Comparison of ENCODE assay signal across 1 mouse cellular context in the genomic region with DNA sequence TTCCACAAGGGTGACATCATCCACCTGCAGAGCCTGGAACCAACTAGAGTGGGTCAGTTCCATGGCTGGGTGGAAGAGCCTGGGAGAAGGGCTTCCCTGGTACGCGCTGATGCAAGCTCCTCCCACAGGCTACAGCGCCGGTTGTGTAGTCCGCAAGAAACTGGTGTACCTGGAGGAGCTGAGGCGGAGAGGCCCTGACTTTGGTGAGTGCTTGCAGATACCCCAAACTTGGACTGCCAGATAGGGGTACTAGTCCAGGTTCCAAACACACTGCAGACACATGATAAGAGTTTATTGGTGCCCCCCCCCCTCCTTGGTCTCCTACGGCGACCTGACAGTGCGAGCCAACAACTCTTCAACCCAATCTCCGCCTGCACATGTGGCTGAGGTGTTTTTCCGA.
A peak's percentile ranks its signal among the peaks of the same experiment; 100 is the strongest.
TF ChIP-seq lines count a peak whose summit lies in the region.

No protein-coding gene starts in this region.

TF ChIP-seq in MEL, 35 proteins besides CTCF, POLR2A, EP300 and RAD21 (continued from another document):
- TF ChIP-seq ETS1 (IDR thresholded peaks at IDR 0.05; ENCODE audit: low read depth, low read length), result no peak
- TF ChIP-seq HCFC1 (IDR thresholded peaks at IDR 0.05; ENCODE audit: low read depth, low read length), result no peak
- TF ChIP-seq MAX (IDR thresholded peaks at IDR 0.05; ENCODE audit: low read length), result no peak
- TF ChIP-seq CHD2 (IDR thresholded peaks at IDR 0.05; ENCODE audit: low read length), result no peak
- no peak for TF ChIP-seq CHD1 (IDR thresholded peaks at IDR 0.05; ENCODE audit: low read depth, low read length)
- TF ChIP-seq MXI1 (IDR thresholded peaks at IDR 0.05; ENCODE audit: low read depth, low read length), result no peak
- TF ChIP-seq TBP (IDR thresholded peaks at IDR 0.05; ENCODE audit: low read depth, low read length), result no peak
- TF ChIP-seq MAFK (IDR thresholded peaks at IDR 0.05; ENCODE audit: borderline replicate concordance, low read depth, low read length), result no peak
- no peak for TF ChIP-seq JUND (IDR thresholded peaks at IDR 0.05; ENCODE audit: low read depth, low read length)
- no peak for TF ChIP-seq NRF1 (IDR thresholded peaks at IDR 0.05; ENCODE audit: insufficient read depth, low read depth, low read length, poor library complexity, severe bottlenecking)
- TF ChIP-seq GABPA (IDR thresholded peaks at IDR 0.05; ENCODE audit: low read depth, low read length), result no peak
- peak; percentile 65 for TF ChIP-seq GATA1 (IDR thresholded peaks at IDR 0.05; ENCODE audit: low read depth, low read length)
- no peak for TF ChIP-seq MEF2A (IDR thresholded peaks at IDR 0.05; ENCODE audit: extremely low read depth, insufficient replicate concordance, low read depth, low read length, poor library complexity, severe bottlenecking)
- no peak for TF ChIP-seq KAT2A (conservative IDR thresholded peaks at IDR 0.05; ENCODE audit: low read depth, low read length)
- TF ChIP-seq TAL1 (IDR thresholded peaks at IDR 0.05; ENCODE audit: low read length), result peak; percentile 70
- TF ChIP-seq RCOR1 (IDR thresholded peaks at IDR 0.05; ENCODE audit: low read depth, low read length), result no peak
- no peak for TF ChIP-seq BHLHE40 (IDR thresholded peaks at IDR 0.05; ENCODE audit: borderline replicate concordance, low read depth, low read length)
- no peak for TF ChIP-seq E2F4 (IDR thresholded peaks at IDR 0.05; ENCODE audit: borderline replicate concordance, low read depth, low read length)
- TF ChIP-seq ZKSCAN1 (IDR thresholded peaks at IDR 0.05; ENCODE audit: low read depth, low read length), result no peak
- TF ChIP-seq SIN3A (IDR thresholded peaks at IDR 0.05; ENCODE audit: low read length), result 0 out of 2 replicates have a peak, but pooled peaks have one; percentile 32
- no peak for TF ChIP-seq USF2 (IDR thresholded peaks at IDR 0.05; ENCODE audit: borderline replicate concordance in 1 of 2, insufficient read depth in 1 of 2, low read depth in 1 of 2, low read length in 2 of 2)
- no peak for TF ChIP-seq POLR2AphosphoS5 (IDR thresholded peaks at IDR 0.05; ENCODE audit: borderline replicate concordance, low read depth, low read length)
- no peak for TF ChIP-seq ZNF384 (IDR thresholded peaks at IDR 0.05; ENCODE audit: low read depth, low read length)
- TF ChIP-seq UBTF (IDR thresholded peaks at IDR 0.05; ENCODE audit: borderline replicate concordance, insufficient read depth, low read depth, low read length), result no peak
- no peak for TF ChIP-seq SMC3 (IDR thresholded peaks at IDR 0.05; ENCODE audit: low read depth, low read length)
- no peak for TF ChIP-seq POLR2AphosphoS2 (IDR thresholded peaks at IDR 0.05; ENCODE audit: low read length)
- no peak for TF ChIP-seq NELFE (IDR thresholded peaks at IDR 0.05; ENCODE audit: low read depth, low read length)
